Mouse (Mus musculus) T-cell, adult 2 months (primary cell): ENCODE results near the gene Chat.

Source experiments
- DNase-seq: peaks from one replicate; pipeline ENCODE4 v3.0.0; 2022; ENCODE audit warnings: low spot score

Chat gene

DNA sequence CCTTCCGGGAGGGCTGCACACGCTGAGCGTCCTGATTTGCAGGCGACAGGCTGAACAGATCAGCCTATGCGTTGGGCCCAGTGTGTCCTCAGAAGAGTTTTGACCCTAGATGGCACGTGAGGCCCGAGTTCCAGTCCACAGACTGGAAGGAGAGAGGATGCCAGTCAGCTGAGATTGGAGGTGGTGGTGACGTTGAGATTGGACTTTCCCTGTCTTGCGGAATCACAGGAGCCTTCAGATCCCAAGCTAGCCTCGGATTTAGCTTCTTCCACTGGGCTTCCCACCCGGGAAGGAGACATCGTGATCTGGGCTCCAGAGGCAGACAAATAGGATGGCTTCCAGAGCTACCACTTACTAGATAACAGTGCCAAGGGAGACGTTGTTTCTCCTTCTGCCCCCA, at the start of gene Chat:
Gene Chat (minus strand): TSS at position 101 of the 400 bp plus-strand sequence.
- DNase-seq, result no peak

DNA sequence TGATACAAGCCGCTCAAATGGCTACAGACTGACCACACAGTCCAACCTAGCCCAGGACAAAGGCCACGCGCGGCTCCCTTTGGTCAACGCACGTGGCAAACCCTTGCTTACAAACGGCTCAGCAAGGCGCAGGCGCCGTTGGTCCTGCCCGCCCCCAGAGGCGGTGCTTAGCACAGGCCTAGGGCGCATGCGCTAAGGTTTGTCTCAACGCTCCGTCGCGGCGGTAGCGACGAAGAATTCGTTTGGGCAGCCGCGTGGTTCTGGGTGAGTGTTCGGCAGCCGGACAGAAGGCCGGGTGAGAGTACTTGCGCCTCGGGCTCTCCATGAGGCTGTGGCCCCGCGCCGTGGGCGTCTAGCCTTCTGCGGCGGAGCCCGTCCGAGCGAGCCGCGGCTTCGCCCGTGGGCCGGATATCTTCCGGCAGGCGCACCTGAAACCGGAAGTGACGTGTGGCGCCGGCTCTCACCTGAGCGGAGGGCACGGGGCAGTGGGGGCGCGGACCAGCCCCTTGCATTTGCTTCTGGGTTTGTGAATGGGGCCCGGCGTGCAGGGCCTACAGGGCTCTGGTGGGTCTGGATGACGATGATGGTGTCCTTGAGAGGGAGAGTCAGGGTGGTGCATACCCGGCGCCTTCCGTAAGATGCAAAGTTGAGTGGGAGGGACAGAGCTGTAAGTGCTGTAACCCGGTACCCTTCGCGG, 47.7 kb upstream of the Chat start, which contains the start of gene Ercc6:
Gene Ercc6 (plus strand): TSS at position 186 of the 697 bp plus-strand sequence.
- peak; percentile 91 for DNase-seq

DNA sequence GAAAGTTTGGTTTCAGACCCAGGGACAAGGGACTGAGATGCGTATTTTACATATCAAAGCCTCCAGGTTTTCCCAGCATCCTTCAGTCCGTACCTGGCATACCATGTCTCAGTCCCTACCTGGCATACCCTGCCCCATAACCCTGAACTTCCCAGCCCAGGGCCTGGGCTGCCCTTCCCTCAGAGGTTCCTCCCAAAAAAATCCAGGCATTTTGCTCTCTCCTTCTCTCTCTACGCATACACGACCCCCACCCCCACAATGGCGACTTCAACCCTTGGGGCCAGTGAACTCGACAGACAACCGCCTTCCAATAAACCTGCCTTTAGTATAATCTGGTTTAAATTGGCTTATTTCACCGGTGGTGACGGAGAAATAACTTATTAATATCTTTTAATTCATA, 47.1 kb upstream of the Chat start:
- DNase-seq, result no peak

DNA sequence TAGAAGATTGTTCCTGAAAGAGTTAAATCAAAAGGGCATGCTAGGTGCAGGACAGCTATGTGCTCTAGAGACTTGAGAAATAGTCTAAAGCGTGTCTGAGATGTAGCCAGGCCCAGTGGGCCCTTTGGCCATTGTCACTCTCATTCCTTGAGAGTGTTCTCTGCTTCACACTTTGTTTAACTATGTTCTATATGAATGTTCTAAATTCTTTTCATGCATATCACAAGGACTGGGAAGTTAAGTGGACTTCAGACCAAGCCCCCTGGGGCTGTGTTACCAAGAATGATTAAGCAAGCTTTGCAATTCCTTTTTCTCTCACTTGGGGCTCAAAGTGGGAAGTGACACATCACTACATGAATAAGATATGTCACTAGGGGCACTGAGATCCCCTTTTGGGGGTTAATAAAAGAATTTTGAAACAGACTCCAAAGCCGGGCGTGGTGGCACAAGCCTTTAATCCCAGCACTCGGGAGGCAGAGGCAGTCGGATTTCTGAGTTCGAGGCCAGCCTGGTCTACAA, 43.7 kb upstream of the Chat start:
- DNase-seq, result no peak

DNA sequence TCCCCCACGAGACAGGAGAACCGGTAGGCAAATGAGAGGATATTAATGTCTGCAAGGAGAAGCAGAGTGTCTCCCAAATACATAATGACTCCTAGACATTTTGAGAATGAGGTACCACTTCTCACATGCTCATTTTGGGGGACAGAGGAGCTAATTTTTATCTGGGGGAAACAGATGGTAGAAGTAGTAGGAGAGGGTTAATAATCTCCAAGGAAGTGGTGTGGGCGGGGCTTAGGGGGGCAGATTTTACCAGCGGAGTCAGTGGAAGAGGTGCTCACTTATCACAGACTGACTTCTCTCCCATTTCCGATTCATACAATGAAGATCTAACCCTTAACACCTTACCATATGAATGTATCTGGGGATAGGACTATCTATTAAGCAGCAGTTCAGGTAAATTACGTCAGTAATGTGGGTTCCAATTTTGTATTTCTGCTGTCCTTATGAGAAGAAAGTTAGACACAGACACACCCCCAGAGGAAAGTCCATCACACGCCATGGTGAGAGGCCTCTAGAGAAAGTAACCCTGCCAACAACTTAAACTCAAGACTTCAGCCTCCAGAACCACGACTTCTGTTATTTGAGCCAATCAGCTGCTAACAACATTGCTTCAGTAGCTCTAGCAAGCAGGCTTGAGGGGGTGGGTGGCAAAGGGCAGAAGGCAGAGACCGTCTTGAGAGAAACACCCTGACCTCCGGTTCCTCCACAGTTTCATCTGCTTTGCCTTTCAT, 42.5 kb upstream of the Chat start:
- DNase-seq, result no peak

DNA sequence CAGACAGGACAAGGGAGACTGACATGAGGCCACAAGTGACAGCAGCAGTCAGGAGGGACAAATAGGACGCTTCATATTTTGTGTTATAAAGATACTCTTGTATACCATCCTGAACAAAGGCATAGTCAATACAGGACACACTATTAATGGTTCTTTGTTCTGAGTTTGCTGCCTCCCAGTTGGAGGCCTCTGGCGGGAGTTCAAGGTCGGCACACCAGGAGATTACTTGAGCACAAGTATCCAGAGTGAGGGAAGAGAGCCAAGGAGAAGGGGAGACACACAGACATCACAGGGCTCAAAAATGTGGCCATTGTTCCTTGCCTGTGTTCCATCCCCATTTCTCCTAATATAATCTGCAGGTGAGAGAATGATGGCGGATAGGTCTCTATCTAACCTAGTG, 41.4 kb upstream of the Chat start:
- no peak for DNase-seq

DNA sequence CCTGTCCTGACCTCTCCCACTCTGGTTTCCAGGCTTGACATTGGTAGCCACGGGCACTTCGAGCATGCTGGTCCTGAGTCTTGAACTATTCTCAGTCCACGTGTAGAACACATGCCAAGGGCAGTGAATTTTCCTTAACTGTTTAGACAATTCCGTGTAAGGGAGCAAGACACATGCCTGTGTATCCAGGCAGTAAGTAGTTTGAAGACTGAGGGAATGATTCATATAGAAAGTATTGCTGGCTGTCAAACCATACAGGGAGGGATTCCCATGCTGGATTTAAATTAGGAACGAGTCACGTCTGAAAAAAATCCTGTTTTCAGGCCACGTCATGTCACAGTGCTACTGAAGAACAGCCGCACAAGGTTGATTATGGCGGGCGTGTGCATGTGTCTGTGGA, 40.5 kb upstream of the Chat start:
- no peak for DNase-seq

DNA sequence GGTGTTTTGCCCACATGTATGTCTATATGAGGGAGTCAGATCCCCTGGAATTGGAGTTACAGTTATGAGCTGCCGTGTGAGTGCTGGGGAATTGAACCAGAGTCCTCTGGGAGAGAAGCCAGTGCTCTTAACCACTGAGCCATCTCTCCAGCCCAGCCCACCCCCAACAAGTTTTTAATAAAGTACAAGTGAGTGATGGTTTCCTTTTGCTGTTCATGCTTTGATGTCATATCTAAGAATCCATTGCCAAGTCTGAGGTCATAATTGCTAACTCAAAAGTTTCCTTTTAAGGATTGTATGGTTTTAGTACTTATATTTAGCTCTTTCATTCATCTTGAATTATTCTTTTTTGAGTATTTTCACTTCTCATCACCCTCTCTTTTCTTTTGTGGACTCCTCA, 38.1 kb upstream of the Chat start:
- DNase-seq, result no peak

DNA sequence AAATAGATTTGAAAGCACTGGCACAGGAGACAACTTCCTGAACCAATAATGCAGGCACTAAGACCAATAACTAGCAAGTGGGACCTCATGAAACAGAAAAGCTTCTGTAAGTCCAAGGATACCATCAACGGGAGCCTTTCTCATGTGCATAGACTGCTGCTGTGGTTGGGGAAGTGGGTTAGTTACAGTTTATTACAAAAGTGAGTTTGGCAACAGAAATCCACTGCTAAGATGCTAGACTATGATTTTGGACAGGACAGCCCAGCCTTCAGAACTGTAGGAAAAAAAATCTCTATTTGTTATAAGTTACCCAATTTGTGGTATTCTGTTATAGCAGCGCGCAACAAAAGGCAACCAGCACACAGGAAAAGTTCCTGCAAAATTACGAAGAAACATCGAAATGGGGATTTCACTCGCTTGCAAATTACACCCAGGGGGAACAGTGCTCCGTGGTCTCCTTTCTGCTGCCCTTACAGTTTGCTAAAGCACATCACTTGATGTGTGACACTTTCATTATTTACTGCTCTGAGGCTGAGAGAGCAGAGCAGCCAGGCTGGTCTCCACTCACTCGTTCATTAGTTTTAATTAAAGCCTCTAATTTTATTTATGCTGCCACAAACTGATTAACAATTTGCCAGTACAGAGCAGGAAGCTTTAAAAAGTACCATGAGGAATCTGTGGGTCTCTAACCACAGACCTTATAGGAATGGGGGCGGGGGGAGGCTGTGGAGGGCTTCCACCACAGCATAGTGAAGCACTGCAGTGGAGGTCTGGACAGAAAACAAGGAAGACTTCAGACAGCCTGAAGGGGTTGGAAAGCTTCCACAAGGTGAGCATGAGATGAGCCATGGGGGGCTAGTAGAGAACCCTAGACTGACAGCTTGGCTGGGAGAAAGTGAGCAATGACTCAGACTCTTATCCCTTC, 37.2 kb upstream of the Chat start:
- DNase-seq, result no peak

DNA sequence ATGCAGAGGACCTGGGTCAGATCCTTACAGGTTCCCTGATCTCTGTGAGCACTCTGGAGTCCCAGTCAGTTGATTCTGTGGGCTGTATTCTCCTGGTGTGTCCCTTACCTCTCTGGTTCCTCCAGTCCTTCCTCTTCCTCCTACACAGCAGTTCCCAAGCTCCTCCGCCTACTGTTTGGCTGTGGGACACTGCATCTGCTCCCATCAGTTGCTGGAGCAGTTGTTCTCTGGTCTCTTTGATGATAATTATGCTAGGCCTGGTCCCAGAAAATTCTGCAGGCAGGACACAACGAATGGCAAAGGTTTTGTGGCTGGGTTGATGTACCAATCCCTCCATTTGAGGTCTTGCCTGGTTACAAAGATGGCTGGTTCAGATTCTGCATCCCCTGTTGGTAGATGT, 35.5 kb upstream of the Chat start:
- no peak for DNase-seq

DNA sequence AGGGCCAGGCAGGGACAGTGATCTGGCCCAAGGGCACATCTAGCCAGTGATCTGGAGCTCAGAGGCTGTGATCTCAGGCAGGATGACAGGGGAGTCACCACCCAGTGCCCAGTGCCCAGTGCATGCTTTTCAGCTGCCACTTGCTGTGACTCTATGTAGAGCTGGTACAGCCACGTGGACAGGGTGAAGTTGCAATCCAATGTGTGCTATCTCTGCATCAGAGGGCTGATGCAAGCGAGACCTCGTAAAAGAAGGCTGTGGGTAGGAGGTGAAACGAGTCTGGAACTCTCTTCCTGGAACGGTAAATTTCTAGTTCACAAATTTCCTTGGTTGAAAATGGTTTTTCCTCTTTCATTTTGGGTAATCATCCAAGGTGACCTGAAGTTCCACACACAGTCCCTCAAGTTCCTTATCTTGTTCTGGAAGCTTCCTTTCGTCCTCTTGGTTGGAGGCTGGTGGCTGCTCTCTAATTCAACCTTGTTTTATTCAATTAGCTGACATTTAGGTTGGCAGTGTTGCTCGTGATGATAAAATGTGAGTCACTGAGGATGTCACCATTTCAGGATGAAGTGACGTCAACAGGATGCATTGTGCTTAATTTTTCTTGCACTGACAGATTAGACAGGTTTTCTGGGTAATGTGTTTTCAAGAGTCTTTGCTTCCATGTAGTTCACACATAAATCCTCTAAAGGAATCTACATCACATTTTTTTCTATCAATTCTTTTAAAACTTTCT, 30.5 kb upstream of the Chat start:
- DNase-seq, result no peak

DNA sequence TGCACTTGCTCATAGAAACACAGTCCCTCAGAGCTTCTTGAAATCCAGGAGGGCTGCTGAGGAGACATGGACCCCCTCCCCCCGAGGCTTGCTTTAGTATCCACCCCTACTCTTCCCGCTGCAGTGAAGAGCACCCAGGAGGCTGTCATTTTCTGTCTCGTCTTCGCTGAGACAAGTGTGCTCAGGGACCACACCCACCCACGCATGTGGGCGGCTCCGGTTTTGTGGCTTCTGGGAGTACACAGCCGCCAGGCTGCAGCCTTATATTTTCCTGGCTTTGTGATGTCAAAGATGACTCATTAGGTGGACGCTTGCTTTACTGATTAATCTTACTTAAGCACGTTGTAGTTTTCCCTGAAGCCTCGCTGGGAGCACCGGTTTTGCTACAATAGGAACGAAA, 26.7 kb upstream of the Chat start:
- peak; percentile 9 for DNase-seq

DNA sequence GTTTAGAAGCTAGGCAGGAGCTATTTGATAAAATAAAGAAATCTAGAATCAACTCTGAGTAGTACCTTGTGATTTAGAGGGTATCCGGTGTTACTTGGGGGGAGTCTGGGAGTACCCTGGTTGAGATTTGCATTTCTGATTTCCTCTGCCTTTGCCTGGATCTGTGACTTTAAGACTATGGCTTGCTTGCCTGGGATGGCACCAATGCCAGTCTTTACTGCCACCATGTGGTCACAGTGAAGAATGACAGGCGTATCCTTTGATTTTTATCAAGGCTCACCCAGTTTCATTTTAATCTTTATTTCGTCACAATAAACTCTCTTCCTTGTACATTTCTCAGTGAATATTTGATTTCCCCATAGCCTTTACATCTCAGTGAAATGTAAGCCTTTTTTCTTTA, 16.3 kb upstream of the Chat start:
- peak; percentile 23 for DNase-seq

DNA sequence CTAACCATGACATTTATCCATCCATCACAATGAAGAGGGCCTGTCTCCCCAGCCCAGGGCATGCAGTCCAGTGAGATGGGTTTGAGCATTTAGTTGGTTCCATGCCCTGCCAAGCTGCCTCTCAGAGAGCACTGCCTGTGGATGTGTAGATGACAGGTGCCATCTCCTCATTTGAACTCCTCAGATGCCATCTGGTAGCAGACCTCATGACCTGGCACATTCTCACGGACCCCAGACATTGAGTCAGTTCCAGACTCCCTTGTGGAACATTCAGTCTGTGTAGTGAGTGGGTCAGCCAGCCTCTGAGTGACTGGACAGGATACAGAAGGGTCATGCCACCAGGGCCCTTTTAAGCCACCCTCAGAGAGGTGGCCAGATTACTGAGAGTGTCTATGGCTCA, 11.8 kb upstream of the Chat start:
- no peak for DNase-seq

DNA sequence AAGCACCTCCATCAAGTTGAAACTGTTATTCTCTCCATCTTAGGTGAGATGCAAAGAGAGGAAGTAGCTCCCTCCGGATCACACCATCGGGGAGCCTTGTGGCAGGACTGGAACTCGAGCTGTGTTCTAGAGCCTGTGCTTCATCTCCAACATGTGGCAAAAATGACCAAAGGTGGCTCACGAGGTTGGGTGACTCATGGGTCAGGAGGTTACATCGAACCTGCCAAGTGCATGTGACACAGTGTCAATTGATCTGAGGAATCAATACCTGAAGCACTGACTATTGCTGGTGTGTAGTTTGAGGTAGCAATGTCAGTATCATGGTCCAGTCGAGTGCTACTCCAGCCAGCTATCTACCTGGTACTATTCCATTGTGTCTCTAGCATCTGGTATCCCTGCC, 10.8 kb upstream of the Chat start:
- no peak for DNase-seq

DNA sequence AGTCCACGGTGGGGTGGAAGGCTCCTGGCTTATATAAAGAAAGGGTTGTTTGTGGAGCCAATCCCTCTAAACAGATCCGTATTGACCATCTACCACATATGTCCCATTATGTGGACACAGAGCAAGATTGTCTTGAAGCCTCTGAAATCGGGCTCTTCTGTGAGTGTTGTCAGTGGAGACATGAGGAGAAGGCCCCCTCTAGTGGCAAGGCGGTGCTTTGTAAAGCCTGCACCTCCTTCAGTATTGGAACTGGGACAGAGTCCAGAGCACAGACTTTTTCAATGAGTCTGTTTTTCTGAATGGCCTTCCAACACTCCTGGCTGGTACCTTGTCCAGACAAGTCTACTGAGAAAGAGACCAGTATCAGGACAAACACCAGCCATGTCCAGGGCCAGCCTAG, 7.2 kb upstream of the Chat start:
- DNase-seq, result no peak

DNA sequence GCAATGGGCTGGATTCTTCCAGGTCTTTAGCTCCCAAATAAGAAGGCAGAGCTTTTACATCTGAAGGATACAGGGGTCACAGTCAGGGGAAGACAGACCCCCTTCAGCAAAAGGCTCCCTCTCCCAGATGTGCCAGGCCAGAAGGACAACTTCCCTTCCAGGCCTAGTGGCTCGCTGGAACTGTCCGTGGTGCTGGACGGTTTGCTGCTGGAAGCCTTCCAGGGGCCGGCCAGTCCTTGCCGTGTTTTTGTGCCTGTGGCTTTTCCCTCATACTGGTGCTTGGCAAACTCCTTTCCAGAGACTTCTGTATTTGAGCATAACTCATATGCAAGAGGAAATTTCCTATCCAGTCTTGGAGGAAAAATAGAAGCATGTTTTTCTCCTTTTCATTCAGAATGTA, 1.8 kb upstream of the Chat start:
- no peak for DNase-seq

DNA sequence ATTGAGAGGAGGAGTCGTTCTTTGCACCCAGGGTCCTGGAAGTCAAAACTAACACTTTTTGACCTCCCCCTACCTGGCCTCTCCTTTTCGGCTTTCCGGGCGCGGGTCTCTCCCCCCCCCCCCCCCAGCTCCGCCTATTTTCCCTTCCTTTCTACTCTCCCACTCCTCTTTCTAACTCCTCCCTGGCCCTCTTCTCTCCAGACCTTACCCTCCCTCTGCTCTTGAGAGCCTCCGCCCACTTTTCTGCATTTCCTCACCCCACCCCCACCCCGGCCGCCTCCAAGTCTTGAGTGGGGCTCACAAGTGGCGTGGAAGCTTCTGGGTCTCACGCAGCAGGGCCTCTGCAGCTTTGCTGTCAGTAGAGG, 301 bp downstream of the Chat start:
- DNase-seq, result no peak

DNA sequence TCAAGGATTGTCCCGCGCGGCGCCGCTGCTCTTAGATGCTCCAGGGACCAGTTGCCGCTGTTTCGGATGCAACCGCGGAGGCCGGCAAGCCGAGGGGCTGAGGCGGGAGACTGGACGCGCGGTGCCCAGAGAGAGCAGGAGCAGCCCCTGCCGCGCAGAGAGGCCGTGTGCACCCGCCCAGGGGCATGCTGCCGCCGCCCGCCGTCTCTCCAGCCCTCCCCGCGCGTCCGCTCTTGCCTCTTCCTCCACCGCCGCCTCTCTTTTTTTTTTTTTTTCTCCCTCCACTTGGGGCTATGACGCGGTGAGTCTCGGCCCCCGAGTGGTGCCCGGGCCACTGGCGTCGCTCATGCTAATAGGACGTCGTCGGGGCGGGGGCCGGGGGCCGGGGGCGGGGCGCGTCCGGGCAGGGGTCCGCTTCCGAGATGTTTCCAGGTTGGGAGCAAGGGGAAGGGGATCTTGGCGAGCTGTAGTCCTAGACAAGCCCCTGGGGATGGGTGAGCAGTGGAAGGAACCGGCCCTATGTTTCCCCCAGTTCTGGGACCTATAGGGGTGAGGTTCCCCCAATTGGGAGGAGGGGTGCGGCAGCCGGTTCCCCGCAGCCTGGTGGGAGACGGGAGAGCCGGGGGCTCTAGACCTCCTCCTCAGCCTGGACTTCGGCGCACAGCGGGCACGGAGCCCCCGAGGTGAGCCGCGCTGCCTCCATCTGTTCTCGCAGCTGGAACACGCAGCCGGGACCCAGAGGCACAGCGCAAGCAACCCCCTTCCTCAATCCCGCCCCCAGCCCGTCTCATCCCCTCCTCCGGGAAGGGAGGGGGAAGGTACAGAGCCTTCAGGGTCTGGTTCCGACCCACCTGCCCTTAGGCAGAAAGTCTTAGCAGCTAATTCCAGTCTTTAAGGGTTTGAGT, 936 bp downstream of the Chat start, which contains the start of gene Slc18a3:
Gene Slc18a3 (minus strand): TSS at position 250 of the 905 bp plus-strand sequence.
- DNase-seq, result no peak

DNA sequence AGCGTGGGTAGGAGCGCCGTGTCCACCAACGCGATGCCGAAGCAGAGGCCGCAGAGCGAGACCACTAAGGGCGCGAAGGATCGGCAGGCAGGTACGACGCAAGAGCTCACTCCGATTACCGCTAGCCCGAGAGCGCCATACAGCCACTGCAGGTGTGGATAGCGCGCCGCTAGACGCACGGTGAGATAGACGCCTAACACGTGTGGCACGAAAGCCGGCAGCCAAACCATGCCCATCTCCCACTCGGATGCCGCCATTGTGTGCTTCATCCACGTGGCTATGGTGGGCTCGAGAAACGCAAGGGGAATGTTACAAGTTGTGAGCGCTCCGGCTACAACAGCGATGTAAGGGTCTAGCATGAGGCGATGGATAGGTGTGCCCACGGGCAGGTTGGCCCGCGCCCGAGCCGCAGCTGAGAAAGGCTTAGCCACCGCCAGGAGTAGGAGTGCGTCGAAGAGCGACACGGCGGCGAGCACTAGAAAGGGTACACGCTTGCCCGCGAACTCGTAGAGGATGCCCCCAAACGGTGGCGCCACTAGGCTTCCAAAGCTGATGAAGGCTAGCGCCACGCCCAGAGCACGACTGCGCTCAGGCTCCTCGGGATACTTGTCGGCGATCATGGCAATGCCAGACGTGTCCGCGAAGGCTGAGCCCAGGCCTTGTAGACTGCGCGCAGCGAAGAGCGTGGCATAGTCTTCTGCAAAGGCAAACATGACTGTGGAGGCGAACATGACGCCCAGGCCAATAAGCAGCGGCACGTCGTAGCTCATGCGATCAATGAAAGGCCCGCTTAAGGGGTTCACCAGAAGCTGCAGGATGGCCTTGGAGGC, 2.4 kb downstream of the Chat start:
- no peak for DNase-seq
